Mouse (Mus musculus) ES-Bruce4 (cell line): Measurements from ENCODE around the gene Tenm4.

Source experiments
- CTCF ChIP-seq: IDR thresholded peaks from one replicate; pipeline ENCODE4 v1.8.1; 2011; ENCODE audit warnings: low read depth, low read length
- EP300 ChIP-seq: IDR thresholded peaks from 2 replicates; pipeline ENCODE4 v1.6.1; 2011; ENCODE audit warnings: low read depth, low read length; ENCODE audit not compliant: insufficient read depth
- POLR2A ChIP-seq: IDR thresholded peaks from one replicate; pipeline ENCODE4 v1.8.1; 2011; ENCODE audit warnings: low read length; ENCODE audit not compliant: insufficient read depth

DNA sequence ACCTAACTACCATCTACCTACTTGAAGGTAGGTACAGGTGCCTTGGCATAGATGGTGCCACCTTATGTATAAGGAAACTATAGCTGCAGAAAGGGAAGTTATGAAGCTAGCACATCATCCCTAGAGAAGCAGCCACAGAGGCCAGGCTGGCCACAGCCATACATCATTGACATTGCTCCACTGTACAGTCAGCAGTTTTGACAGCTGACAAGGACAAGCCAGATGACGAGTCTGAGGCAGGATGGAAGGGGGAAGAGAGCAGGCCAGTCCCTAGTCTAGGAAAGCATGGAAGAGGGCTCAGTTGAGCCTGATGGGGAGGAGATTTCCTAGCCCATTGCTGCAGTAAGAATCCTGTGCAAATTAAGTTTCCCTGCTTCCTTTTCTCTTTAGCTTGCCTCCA, 548.9 kb downstream of the Tenm4 start:
- TF ChIP-seq EP300 (no peak), POLR2A (no peak), CTCF (no peak)
